Mouse (Mus musculus) midbrain, postnatal 0 days (tissue): Measurements from ENCODE around the gene Ttc7. TPM values are rescaled to one million over a fixed set of nuclear protein-coding genes. Genes with fewer than 3 reads are reported as not detected.

Experiments
- ATAC-seq: fragments of 200-750 bp; cut with Nextera tagmentation; 2 replicates; pipeline ENCODE4 v1.8.0; 2017; ENCODE audit warnings: moderate number of reproducible peaks, mild to moderate bottlenecking, moderate TSS enrichment, moderate library complexity; ENCODE audit not compliant: low FRiP score
- DNase-seq: peaks from one replicate; pipeline ENCODE4 v3.0.0-alpha.2; 2015; ENCODE audit warnings: low spot score
- H3K27ac ChIP-seq: fragments of 300-500 bp; sonication (generic); 2 replicates; pipeline ENCODE4 v1.5.1; 2014; ENCODE audit warnings: low read depth, mild to moderate bottlenecking, low read length, mixed read lengths
- H3K27me3 ChIP-seq: fragments of 300-500 bp; sonication (generic); 2 replicates; pipeline ENCODE4 v1.6.1; 2014; ENCODE audit warnings: low read length, control low read depth, mixed read lengths; ENCODE audit not compliant: insufficient read depth
- H3K36me3 ChIP-seq: fragments of 300-500 bp; sonication (generic); 2 replicates; pipeline ENCODE4 v1.6.1; 2014; ENCODE audit warnings: low read length, control low read depth, mixed read lengths; ENCODE audit not compliant: insufficient read depth
- H3K4me1 ChIP-seq: fragments of 300-500 bp; sonication (generic); 2 replicates; pipeline ENCODE4 v1.6.1; 2014; ENCODE audit warnings: mild to moderate bottlenecking, control low read depth, antibody characterized with exemption, low read length, mixed read lengths; ENCODE audit not compliant: insufficient read depth
- H3K4me2 ChIP-seq: fragments of 300-500 bp; sonication (generic); 2 replicates; pipeline ENCODE4 v1.6.1; 2014; ENCODE audit warnings: low read depth, mild to moderate bottlenecking, low read length, mixed read lengths; ENCODE audit not compliant: poor library complexity, severe bottlenecking
- H3K4me3 ChIP-seq: fragments of 300-500 bp; sonication (generic); 2 replicates; pipeline ENCODE4 v1.5.1; 2014; ENCODE audit warnings: low read depth, mild to moderate bottlenecking, low read length, moderate library complexity
- H3K9ac ChIP-seq: fragments of 300-500 bp; sonication (generic); replicated peaks from 2 replicates; pipeline ENCODE4 v1.6.1; 2014; ENCODE audit warnings: mild to moderate bottlenecking, low read length, moderate library complexity, mixed read lengths; ENCODE audit not compliant: poor library complexity, severe bottlenecking
- H3K9me3 ChIP-seq: fragments of 300-500 bp; sonication (generic); 2 replicates; pipeline ENCODE4 v1.6.1; 2016; ENCODE audit warnings: low read length, control low read depth
- CTCF ChIP-seq: IDR thresholded peaks from 2 replicates; pipeline ENCODE4 v1.5.1; 2016; ENCODE audit warnings: antibody characterized with exemption, mild to moderate bottlenecking
- WGBS: fragments of 180-500 bp; shearing (Covaris S2); extraction: QIAGEN DNeasy Blood & Tissue Kit; methylation state at CpG from one replicate; pipeline ENCODE4 v1.1.7; 2014; 5-methylcytosine and 5-hydroxymethylcytosine counted together
- polyA plus RNA-seq: library from polyadenylated mRNA; unstranded; fragments of >200 nt; fragmentation: Nextera tagmentation; extraction: Ambion mirVana; gene quantifications from 2 replicates; pipeline ENCODE4 v1.2.1, GENCODE M21; 2015
- total RNA-seq: library from RNA; depleted of rRNA; stranded (reverse); fragments of >200 nt; gene quantifications from 2 replicates; pipeline ENCODE4 v1.2.3, GENCODE M21; 2014

The Ttc7 gene
- total and polyA plus RNA-seq, 2 experiments from 2014 or later: 5.3 to 11.1 TPM

DNA sequence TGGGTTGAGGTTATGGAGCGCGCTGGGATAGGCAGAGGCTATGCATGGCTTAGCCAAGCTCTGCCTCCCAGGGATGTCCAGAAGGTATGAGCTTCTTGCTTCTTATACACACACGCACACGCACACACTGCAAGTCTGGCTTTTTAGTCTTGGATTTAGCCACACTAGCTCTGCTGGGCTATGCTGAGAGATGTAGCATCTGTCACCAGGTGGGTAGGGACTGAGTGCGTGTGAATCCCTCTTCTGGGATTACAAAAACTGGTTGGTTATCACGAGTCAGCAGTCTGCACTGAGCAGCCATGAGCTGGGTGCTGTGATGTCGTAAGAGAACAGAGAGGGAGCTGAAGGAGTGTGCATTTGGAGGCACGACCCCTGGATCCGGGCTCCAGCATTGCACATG lies 40.5 kb downstream of the Ttc7 start:
- H3K4me2 ChIP-seq: no peak overlapping the region
- H3K27me3 ChIP-seq: 0 out of 2 replicates have a peak, but pooled peaks cover 3% of the 10 kb centered on the region
- H3K9me3 ChIP-seq: 0 out of 2 replicates have a peak, but pooled peaks cover 5% of the 10 kb centered on the region
- no peak for TF ChIP-seq CTCF
- no peak overlapping the region for H3K9ac ChIP-seq
- H3K27ac ChIP-seq: no peak overlapping the region
- H3K4me1 ChIP-seq: peaks cover 14% of the 10 kb centered on the region
- DNase-seq: no peak
- no peak for ATAC-seq
- 0 out of 2 replicates have a peak, but pooled peaks cover 3% of the 10 kb centered on the region for H3K36me3 ChIP-seq
- WGBS: 90% methylated on average over 9 of the region's 9 CpGs
- H3K4me3 ChIP-seq: no peak overlapping the region

DNA sequence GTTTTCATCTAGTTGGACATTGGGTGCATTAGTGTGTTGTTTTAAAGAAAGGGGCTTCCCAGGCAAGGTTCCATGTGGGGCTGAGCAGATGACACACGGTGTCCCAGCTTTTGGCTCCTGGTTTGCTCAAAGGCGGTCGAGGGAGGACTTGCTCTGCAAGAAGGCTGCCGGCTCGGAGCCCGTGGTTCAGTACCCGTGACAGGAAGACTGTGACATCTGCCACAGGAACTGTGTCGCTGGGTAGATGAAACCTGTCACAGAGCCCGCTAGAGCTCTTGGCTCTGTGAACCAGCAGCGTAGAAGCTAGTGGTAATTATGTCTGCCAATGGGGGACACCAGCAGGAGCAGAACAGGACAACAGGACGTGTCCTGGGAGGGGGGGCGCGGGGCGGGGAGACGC lies 42.8 kb downstream of the Ttc7 start:
- H3K4me1 ChIP-seq: peaks cover 20% of the 10 kb centered on the region
- 67% methylated on average over 15 of the region's 15 CpGs for WGBS
- TF ChIP-seq CTCF: no peak
- H3K9me3 ChIP-seq: 0 out of 2 replicates have a peak, but pooled peaks cover 5% of the 10 kb centered on the region
- H3K27ac ChIP-seq: no peak overlapping the region
- no peak for DNase-seq
- H3K4me2 ChIP-seq: no peak overlapping the region
- H3K27me3 ChIP-seq: 0 out of 2 replicates have a peak, but pooled peaks cover 3% of the 10 kb centered on the region
- no peak for ATAC-seq
- no peak overlapping the region for H3K4me3 ChIP-seq
- 0 out of 2 replicates have a peak, but pooled peaks cover 3% of the 10 kb centered on the region for H3K36me3 ChIP-seq
- H3K9ac ChIP-seq: no peak overlapping the region

DNA sequence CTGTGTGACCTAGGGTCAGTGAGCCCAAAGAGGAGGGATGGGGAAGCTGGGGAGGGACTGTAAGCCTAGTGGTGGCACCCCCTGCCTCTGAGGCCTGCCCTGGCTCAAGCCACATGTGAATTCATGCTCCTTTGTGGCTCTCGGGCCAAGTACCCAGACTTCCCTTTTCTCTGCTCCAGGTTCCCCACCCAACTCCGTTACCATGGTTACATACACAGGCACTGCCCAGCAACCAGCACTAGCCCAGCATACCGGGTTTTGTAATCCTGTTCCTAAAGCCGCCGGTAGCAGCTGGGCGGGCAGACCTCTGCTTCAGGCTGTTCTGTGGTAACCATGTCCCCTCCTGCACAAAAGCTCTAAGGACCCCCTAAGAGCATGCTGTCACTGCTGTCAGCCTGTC lies 44.3 kb downstream of the Ttc7 start:
- WGBS: 14% methylated on average over 6 of the region's 6 CpGs
- 0 out of 2 replicates have a peak, but pooled peaks cover 1% of the 10 kb centered on the region for H3K9me3 ChIP-seq
- TF ChIP-seq CTCF: no peak
- H3K4me2 ChIP-seq: no peak overlapping the region
- no peak overlapping the region for H3K9ac ChIP-seq
- DNase-seq (peak; percentile 68), ATAC-seq (peak; percentile 32; the same call in 1 of the 2 replicates)
- no peak overlapping the region for H3K4me3 ChIP-seq
- H3K27me3 ChIP-seq: 0 out of 2 replicates have a peak, but pooled peaks cover 3% of the 10 kb centered on the region
- H3K4me1 ChIP-seq: peaks cover 33% of the 10 kb centered on the region
- H3K27ac ChIP-seq: peak overlapping the region; percentile 51; the same call in 1 of the 2 replicates
- 0 out of 2 replicates have a peak, but pooled peaks cover 3% of the 10 kb centered on the region for H3K36me3 ChIP-seq

DNA sequence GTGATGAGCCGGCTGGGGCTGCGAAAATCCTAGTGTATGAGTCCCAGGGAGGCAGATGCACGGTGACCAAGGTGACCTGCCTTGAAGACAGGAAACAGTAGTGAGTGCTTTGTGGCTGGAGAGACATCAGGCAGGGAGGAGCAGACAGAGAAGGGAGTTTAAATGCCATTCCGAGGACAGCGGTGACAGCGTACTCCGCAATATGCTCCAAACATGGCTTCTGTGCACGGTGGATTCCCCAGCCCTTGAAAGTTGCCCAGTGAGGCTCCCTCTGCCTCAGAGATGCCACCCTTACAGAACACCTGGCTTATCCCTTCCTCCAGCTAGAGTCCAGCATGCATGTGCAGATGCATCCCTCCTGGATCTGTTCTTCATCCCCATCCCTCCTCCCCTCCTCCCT lies 45.0 kb downstream of the Ttc7 start:
- no peak for ATAC-seq
- 55% methylated on average over 8 of the region's 8 CpGs for WGBS
- DNase-seq: no peak
- Histone ChIP-seq H3K4me3 (no peak overlapping the region), H3K27ac (peak overlapping the region; percentile 51; the same call in 1 of the 2 replicates), H3K4me2 (no peak overlapping the region), H3K9me3 (no peaks in the 10 kb centered on the region), H3K36me3 (no peaks in the 10 kb centered on the region), H3K4me1 (peaks cover 39% of the 10 kb centered on the region), H3K27me3 (0 out of 2 replicates have a peak, but pooled peaks cover 3% of the 10 kb centered on the region), H3K9ac (no peak overlapping the region)
- no peak for TF ChIP-seq CTCF

DNA sequence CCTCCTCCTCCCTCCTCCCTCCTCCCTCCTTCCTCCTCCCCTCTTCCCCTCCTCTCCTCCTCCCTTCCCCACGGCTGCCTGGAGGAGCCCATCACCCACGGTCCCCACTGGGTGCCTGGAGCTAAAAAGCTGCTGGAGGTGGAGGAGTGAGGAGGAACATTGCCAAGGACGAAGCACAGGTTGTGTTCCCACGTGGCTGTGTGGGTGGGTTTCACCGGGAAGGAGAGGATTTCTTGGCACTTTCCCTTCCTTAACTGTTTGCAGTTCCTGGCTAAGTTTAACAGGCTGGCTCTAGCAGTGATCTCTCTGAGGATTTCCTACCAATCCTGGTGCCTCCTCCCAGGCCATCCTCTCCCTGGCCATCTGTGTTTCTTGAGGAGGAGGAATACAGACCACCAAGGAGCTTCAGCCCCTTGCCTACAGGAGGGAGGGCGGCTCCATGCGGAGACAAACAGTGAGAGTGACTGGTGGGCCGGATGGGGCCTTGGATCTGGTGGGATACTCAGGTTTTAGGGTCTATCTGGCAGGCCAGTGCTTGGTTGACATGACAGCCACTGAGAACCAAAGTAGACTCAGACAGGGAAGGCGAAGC lies 45.6 kb downstream of the Ttc7 start:
- Histone ChIP-seq H3K9me3 (no peaks in the 10 kb centered on the region), H3K4me2 (no peak overlapping the region), H3K4me1 (peaks cover 44% of the 10 kb centered on the region), H3K4me3 (no peak overlapping the region), H3K27me3 (no peaks in the 10 kb centered on the region), H3K27ac (no peak overlapping the region), H3K36me3 (no peaks in the 10 kb centered on the region), H3K9ac (no peak overlapping the region)
- ATAC-seq (no peak), DNase-seq (no peak)
- TF ChIP-seq CTCF: no peak
- 56% methylated on average over 7 of the region's 9 CpGs for WGBS

DNA sequence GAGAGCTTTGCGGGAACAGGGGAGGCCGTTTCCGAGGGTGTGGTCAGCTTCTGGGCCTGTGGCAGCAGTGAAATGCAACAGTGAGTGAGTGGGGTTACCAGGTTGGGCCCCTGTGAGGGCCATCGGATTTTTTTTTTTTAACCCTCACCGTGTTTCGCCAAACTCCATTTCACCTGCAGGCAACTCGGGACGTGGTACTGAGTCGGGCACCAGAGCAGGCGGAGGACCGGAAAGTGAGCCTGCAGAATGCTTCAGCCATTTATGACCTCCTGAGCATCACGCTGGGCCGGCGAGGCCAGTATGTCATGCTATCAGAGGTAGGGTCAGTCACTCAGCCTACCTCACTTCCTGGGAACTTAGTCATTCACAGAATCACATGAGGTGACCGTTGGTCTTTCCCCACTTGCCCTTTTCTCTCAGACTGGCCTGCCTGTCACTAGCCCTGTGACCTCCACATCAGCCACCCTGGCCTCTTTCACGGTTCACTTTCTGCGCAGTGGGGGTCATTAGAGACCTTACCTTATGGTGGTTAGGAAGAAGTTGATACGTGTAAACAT lies 46.5 kb downstream of the Ttc7 start:
- 91% methylated on average over 18 of the region's 18 CpGs for WGBS
- no peak overlapping the region for H3K27ac ChIP-seq

More for the DNA sequence above, 46.5 kb downstream of the Ttc7 start:
- DNase-seq: no peak
- Histone ChIP-seq H3K9ac (no peak overlapping the region), H3K27me3 (no peaks in the 10 kb centered on the region), H3K36me3 (no peaks in the 10 kb centered on the region), H3K4me2 (no peak overlapping the region), H3K4me1 (peaks cover 44% of the 10 kb centered on the region), H3K4me3 (no peak overlapping the region), H3K9me3 (no peaks in the 10 kb centered on the region)
- ATAC-seq: no peak
- TF ChIP-seq CTCF: no peak
